Mouse (Mus musculus): ENCODE results near the gene Fscn1.

Fscn1 gene

GRCm38 (mm10) chr5:142935642-142936335, 24.4 kb upstream of the Fscn1 start:
- peak; percentile 46 to 56 for DNase-seq

GRCm38 (mm10) chr5:142936336-142936719, 23.8 kb upstream of the Fscn1 start:
- DNase-seq = peak; percentile 81 to 85

- peak; percentile 44 to 63 for DNase-seq
Observed at GRCm38 (mm10) chr5:142937956-142938727, 22.0 kb upstream of the Fscn1 start.

- no peak for DNase-seq
Observed at GRCm38 (mm10) chr5:142940393-142940792, 19.8 kb upstream of the Fscn1 start.

- no peak for DNase-seq
Observed at GRCm38 (mm10) chr5:142944979-142945682, 15.0 kb upstream of the Fscn1 start.

- no peak for DNase-seq
Observed at GRCm38 (mm10) chr5:142947460-142947859, 12.7 kb upstream of the Fscn1 start.

- DNase-seq = no peak
Observed at GRCm38 (mm10) chr5:142949580-142949979, 10.6 kb upstream of the Fscn1 start.

GRCm38 (mm10) chr5:142950405-142950804, 9.7 kb upstream of the Fscn1 start:
- DNase-seq = no peak

GRCm38 (mm10) chr5:142953641-142954040, 6.5 kb upstream of the Fscn1 start:
- DNase-seq = no peak

GRCm38 (mm10) chr5:142956956-142957703, 3.0 kb upstream of the Fscn1 start:
- no peak for DNase-seq

- DNase-seq = no peak
Observed at GRCm38 (mm10) chr5:142958464-142958863, 1.7 kb upstream of the Fscn1 start.

GRCm38 (mm10) chr5:142959156-142959555, 987 bp upstream of the Fscn1 start:
- DNase-seq = no peak

- peak in 1 of 2 experiments; percentile 12 for DNase-seq
Observed at GRCm38 (mm10) chr5:142960775-142961271, 680 bp downstream of the Fscn1 start.

- DNase-seq = no peak
Observed at GRCm38 (mm10) chr5:142961398-142961880, 1.3 kb downstream of the Fscn1 start.

- DNase-seq = peak in 1 of 2 experiments; percentile 19
Observed at GRCm38 (mm10) chr5:142961881-142962443, 1.8 kb downstream of the Fscn1 start.

- DNase-seq = no peak
Observed at GRCm38 (mm10) chr5:142962444-142962961, 2.4 kb downstream of the Fscn1 start.

GRCm38 (mm10) chr5:142963003-142963704, 3.0 kb downstream of the Fscn1 start:
- no peak for DNase-seq

- no peak for DNase-seq
Observed at GRCm38 (mm10) chr5:142963705-142964494, 3.8 kb downstream of the Fscn1 start.

- DNase-seq = no peak
Observed at GRCm38 (mm10) chr5:142964650-142965049, 4.5 kb downstream of the Fscn1 start.

GRCm38 (mm10) chr5:142968411-142968810, 8.3 kb downstream of the Fscn1 start:
- no peak for DNase-seq

Measured in thymus, postnatal 36 days (tissue).